Mouse (Mus musculus): ENCODE data around the gene Naip1. TPM values are rescaled to one million over a fixed set of nuclear protein-coding genes. Genes with fewer than 3 reads are reported as not detected.
"Not testable (repeated sequence)": the region's sequence is repeated elsewhere in the genome, so short reads cannot be mapped to it uniquely, and the experiment has no call there.

Gene Naip1
- not detected for total RNA-seq (2022)

DNA sequence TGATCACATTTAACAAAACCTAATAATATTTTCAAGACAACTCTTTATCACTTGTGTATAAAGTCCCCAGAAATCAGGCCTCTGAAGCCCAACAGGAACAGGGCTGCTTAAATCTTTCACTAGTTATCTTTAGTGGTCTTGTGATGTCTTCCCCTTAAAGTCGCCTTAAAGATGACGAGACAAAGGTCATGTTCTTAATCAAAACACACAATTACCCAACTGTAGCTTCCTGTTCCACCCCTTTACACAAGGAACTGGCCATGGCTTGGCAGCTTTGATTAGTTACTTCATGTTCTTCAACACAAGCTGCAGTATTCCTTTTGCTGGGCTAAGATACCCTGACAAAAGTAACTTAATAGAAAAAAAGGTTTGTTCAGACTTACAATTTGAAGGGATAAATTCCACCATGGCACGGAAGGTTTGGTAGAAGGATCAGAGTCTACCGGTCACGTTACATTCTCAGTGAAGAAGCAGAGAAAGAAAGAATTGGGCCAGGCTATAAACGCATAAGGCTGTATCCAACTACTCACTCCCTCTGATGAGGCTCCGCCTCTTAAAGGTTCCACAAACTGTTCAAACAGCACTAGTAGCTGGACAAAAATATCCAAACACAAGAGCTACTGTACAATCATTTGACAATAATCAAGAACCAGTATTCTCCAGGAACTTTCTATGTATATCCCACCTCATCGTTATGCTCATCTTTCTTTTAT, at the start of gene Naip1:
Gene Naip1, minus strand, starts transcription at position 455 of the 713 bp plus-strand sequence.
- not testable (repeated sequence) for DNase-seq (ENCODE audit: low spot score in 2 of 2)

GRCm38 (mm10) chr13:100499625-100500024, 47.0 kb upstream of the Naip1 start:
- DNase-seq (ENCODE audit: low spot score in 2 of 2): not testable (repeated sequence)

DNA sequence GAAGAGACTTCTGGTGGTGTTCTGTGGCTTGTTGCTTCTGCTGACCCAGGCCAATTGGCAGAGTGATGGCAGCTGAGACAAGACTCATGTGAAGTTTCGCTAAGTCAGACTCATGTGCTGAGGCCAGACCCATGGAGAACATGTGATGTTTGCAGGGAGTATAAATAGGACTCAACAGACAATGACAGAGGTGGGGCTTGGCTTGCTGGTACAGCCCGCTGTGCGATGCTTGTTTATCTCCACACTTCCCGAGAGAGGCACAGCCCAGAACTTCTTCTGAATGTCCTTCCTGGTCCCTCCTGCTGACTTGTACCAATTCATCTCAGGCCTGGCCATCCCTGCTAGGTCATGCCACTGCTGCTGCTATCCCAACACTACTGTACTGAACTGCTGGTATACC, 42.7 kb upstream of the Naip1 start:
- no peak for DNase-seq (ENCODE audit: low spot score in 2 of 2)

DNA sequence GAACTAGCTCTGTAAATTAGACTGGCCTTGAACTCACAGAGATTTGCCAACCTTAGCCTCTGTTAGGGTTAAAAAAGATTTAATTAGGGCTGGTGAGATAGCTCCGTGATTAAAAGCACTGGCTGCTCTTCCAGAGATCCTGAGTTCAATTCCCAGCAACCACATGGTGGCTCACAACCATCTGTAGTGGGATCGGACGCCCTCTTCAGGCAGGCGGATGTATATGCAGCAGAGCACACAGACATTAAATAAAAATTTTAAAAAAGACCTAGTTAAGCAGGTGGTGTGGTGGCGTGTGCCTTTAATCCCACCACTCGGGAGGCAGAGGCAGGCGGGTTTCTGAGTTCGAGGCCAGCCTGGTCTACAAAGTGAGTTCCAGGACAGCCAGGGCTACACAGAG, 41.7 kb upstream of the Naip1 start:
- DNase-seq (ENCODE audit: low spot score in 2 of 2): not testable (repeated sequence)

GRCm38 (mm10) chr13:100493313-100493712, 40.6 kb upstream of the Naip1 start:
- DNase-seq (ENCODE audit: low spot score in 2 of 2): no peak

GRCm38 (mm10) chr13:100492061-100492787, 39.6 kb upstream of the Naip1 start, which contains the start of gene Gtf2h2:
Gtf2h2 (minus strand) TSS chr13:100492579.
- DNase-seq (ENCODE audit: low spot score in 2 of 2): peak; percentile 49 to 54

DNA sequence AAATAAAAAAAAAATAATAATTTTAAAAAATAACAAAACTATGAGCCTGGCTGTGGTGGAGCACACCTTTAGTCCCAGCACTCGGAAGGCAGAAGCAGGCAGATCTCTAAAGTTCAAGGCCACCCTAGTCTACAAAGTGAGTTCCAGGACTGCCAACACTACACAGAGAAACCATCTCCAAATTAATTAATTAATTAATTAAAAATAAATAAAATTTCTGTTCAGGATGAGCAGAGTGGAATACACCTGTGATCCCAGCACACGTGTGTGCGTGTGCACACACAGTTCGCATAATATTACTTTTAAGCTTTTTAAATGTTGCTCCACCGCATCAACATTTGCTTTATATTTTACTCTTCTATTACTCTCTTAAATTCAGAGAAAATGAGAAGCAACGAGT, 39.0 kb upstream of the Naip1 start:
- no peak for DNase-seq (ENCODE audit: low spot score in 2 of 2)

DNA sequence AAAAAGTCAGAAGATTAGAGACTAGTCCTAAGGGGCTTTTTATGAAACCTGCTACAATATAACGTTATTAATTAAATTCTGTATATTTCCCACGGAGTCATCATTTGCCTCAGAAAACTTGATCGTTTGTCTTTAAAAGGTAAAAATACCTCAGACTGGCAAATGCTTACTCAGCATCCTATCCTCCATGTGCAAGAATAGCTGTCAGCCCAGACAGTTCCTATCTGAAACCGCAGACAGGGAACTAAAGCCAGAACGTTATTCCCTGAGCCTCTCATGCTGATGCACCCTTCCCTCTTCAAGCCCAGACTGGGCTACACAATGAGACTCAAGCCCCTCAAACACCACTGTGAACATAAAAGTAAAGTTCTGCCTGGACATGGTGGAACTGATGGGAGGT, 37.8 kb upstream of the Naip1 start:
- no peak for DNase-seq (ENCODE audit: low spot score in 2 of 2)

- DNase-seq (ENCODE audit: low spot score in 2 of 2): no peak
Observed at GRCm38 (mm10) chr13:100483610-100484009, 30.9 kb upstream of the Naip1 start.

GRCm38 (mm10) chr13:100463527-100464222, 11.0 kb upstream of the Naip1 start:
- no peak for DNase-seq (ENCODE audit: low spot score in 2 of 2)

- no peak for DNase-seq (ENCODE audit: low spot score in 2 of 2)
Observed at GRCm38 (mm10) chr13:100461336-100461735, 8.7 kb upstream of the Naip1 start.

DNA sequence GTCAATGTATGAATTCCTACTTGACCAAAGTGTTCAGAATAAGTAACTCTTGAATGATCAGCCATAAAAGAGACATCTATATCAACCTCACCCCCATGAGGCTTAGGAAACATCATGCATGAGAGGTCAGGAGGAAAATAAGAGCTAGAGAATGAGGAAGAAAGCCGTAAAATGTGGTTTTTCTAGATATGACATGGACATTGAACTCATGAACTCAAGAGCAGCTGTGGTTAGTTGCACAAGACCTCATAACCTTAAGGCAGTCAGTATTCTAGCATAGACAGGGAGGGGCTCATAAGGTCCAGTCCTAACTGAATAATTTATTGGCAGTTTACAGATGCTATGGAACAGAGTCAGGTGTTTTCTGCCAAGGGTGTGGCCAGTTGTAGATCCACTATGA, 3.2 kb downstream of the Naip1 start:
- no peak for DNase-seq (ENCODE audit: low spot score in 2 of 2)

- DNase-seq (ENCODE audit: low spot score in 2 of 2): no peak
Observed at GRCm38 (mm10) chr13:100440116-100440515, 12.6 kb downstream of the Naip1 start.

DNA sequence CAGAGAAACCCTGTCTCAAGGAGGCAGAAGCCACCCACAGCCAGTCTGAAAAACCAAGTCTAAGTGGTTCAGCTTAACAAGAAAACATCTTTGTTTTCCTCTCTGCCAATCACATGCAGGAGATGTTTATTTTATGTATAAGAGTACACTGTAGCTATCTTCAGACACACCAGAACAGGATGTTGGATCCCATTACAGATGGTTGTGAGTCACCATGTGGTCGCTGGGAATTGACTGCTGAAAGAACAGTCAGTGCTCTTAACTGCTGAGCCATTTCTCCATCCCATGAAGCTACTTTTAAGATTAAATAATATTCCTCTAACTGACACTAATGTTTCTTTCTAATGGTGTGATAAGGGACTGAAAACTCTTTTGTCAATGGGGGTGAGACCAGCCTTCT, 14.0 kb downstream of the Naip1 start:
- DNase-seq (ENCODE audit: low spot score in 2 of 2): no peak

DNA sequence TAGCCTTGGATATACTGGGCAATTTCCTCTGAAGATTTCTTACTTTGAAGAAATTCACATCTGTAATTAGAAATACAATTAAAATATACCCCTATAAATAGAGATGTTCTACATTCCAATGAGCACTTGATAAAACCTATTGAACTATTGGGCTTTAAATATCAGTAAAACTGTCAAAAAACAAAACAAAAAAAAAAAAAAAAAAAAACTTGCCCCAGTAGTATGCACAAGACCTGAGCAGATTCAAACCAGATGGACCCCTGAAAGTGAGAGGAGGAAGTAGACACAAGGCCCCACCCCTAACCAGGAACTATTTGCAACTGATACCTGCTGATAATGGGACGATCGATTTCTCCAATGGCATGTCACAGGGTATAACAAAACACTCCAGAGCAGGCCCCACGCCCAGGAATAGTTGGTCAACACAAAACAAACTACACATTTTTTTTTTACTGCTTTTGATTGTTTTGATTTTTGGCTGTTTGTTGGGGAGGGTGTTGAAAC, 15.3 kb downstream of the Naip1 start:
- no peak for DNase-seq (ENCODE audit: low spot score in 2 of 2)

DNA sequence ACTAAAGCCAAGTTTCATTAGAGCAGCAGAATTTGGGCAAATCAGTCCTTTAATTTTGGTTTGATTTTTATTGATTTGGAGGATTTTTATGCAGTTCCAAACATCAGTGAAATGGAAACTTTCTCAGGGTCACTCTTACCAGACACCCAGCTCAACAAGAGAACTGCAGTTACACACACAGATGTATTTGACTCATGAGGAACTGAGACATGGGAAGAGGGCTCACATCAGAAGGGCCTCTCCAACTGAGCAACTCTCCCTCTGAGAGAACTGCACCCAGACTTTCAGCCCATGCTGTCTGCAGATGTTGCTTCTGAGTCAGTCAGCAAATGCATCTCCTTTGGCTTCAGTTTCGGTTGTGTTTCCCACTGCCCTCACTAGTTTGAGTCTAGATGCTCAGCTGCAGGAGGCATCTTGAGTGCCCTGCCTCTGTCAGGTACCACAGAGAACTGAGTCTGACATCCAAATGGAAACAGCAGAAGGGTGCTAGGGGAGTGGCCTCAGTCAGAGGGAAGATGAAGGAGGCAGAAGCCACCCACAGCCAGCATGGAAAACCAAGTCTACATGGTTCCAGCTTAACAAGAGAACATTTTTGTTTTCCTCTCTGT, 16.0 kb downstream of the Naip1 start:
- not testable (repeated sequence) for DNase-seq (ENCODE audit: low spot score in 2 of 2)

DNA sequence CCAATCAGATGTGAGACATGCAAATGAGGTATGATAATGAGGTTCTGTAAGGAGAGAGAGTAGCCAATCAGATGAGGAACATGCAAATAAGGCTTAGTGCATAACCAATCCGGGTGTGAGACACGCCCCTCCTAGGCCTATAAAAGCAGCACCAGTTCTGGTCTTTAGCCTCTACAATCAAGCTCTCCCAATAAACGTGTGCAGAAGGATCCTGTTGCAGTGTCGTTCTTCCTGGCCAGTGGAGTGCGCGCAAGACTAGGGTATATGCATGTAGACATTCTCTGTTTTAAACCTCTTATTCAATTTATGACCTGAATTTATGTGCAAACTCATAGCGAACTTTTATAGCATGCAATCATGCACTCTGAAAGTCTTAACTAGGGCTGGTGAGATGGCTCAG, 32.7 kb downstream of the Naip1 start:
- DNase-seq (ENCODE audit: low spot score in 2 of 2): not testable (repeated sequence)

DNA sequence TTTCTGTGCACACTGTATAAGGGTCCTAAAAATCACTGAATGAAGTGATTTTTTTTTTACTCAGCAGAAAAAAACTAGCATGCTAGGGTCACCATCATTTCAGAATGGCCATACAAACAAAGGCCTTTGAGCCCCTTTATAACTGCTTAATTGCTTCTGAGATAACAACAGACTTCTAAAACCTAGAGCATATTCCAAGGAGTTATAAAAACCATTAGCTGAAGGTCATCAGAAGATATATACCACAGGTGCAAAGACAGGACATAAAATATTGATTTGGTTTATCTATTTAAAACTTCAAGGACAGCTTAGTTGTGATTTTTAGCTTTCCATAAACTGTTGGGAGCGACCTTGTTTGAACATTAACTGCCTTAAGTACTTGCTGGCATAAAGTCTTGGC, 38.2 kb downstream of the Naip1 start:
- DNase-seq (ENCODE audit: low spot score in 2 of 2): no peak

- no peak for DNase-seq (ENCODE audit: low spot score in 2 of 2)
Observed at GRCm38 (mm10) chr13:100409825-100410224, 42.8 kb downstream of the Naip1 start.

- no peak for DNase-seq (ENCODE audit: low spot score in 2 of 2)
Observed at GRCm38 (mm10) chr13:100409181-100409580, 43.5 kb downstream of the Naip1 start.

DNA sequence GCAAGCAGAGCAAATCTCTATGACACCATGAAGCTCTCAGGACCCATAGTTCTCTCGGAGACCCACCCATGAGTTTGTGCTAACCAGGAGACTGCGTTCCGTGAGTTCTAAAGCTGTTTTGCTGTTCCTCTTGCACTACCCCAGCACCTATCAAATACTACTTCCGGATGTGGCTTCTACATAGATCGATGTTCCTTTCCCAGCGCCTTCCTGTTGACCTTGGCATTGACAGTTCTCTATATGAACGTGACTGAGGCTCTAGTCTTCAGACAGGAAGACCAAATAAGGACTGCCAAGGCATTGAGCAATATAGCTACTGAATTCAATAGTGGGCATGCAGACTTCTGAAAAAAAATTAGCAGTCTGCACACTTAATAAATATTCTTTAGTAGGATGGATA, 44.4 kb downstream of the Naip1 start:
- DNase-seq (ENCODE audit: low spot score in 2 of 2): no peak
